Mouse (Mus musculus): Measurements from ENCODE around the gene Sag.

DNA sequence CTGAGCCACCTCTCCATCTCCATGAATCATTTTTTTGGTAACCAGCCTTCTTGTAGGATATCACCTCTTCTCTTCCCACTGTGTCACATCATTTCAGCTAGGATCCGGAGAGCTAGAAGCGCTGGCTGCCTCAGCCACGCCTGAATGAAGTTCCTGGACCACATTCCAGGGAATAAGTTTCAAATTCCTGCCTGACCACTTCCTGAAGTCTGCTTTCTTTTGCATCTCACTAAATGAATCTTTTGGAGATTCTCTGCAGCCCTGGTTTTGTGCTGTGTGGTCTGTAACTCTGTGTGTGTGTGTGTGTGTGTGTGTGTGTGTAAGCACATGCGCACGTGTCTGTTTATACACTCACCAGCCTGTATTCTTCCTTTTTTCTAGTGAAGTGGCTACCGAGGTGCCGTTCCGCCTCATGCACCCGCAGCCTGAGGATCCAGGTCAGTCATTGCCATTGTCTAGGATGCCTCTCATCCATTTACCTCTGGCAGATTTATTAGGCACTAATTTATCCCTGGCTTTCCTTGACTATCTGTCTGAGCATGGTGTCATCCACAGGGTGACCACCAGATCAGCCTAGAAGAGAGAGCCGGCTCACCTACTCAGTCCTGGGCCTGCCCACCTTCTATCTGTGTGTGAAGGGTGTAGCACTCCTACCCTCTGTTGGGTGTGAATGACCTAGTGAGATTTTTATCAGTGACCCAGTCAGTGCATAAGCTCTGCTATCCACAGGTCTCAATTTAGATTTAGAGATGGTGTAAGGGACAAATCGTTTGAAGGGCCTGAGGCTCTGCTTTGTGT lies 37.1 kb downstream of the Sag start:
- no peak for TF ChIP-seq CTCF (IDR thresholded peaks at IDR 0.05; ENCODE audit: low read depth, low read length)
- TF ChIP-seq POLR2A (IDR thresholded peaks at IDR 0.05; ENCODE audit: extremely low read depth, insufficient read depth, low read length), result no peak

Measured in liver, adult 2 months (tissue).